Mouse (Mus musculus): ENCODE data around the gene Klk14. TPM values are rescaled to one million over a fixed set of nuclear protein-coding genes. Genes with fewer than 3 reads are reported as not detected.

Klk14 gene
- total RNA-seq (2023): not detected

DNA sequence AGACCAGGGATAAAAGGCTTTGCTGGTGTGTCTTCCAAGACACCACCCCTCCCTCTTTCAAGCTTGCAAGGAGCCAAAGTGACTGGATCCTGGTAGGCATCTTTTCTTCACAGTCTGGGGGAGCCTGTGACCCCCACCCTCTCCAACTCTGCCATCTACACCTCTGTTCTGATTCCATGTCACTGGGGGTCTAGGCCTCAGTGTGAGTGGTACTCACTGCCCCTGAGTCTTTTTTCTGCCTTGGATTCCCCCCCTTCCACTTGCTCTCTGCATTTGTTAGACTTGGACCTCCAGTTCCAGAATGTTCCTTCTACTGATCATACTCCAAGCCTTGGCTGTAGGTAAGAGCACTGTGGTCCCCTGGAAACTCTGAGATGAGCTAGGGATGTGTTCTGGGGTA, at the start of gene Klk14:
TSS of gene Klk14 (plus strand) at position 301 of the 400 bp plus-strand sequence.

GRCm38 (mm10) chr7:43660002-43660401, 30.2 kb upstream of the Klk14 start, which contains the start of gene Siglece:
Gene Siglece, minus strand, starts transcription at chr7:43660161.

GRCm38 (mm10) chr7:43671809-43672580, 18.2 kb upstream of the Klk14 start, which contains the start of gene Ctu1:
Gene Ctu1, plus strand, starts transcription at chr7:43672016.

GRCm38 (mm10) chr7:43712267-43712666, 22.0 kb downstream of the Klk14 start, which contains the start of gene Klk13:
Gene Klk13, plus strand, starts transcription at chr7:43712567.

Other genes starting within 250 kb of the Klk14 start
- gene Cldnd2, start 249.6 kb upstream of the Klk14 start, total RNA-seq (2023): not detected
- 10 to 100 TPM; 70.6 to 73.5 TPM for gene Etfb, start 246.3 kb upstream of the Klk14 start, total RNA-seq (2023)
- gene Gm45233, start 246.3 kb upstream of the Klk14 start, total RNA-seq (2023): not detected
- gene Vsig10l, start 227.3 kb upstream of the Klk14 start, total RNA-seq (2023): 1 to 10 TPM; 4.6 to 6.6 TPM
- gene Iglon5, start 200.3 kb upstream of the Klk14 start, total RNA-seq (2023): not detected
- gene 4931406B18Rik, start 184.5 kb upstream of the Klk14 start, total RNA-seq (2023): not detected
- gene Cd33, start 146.0 kb upstream of the Klk14 start, total RNA-seq (2023): 10 to 100 TPM; 61.6 to 75.0 TPM
- gene Zfp658, start 128.2 kb upstream of the Klk14 start, total RNA-seq (2023): 10 to 100 TPM; 10.2 to 11.0 TPM
- gene Zfp719, start 110.8 kb upstream of the Klk14 start, total RNA-seq (2023): 10 to 100 TPM; 10.5 to 10.7 TPM
- 1 to 10 TPM in 1 of 2 experiments, not detected in 1; 1.2 TPM for gene Zfp819, start 83.2 kb upstream of the Klk14 start, total RNA-seq (2023)
- not detected for gene Ceacam18, start 55.7 kb upstream of the Klk14 start, total RNA-seq (2023)
- 100 to 1,000 TPM; 128 to 137 TPM for gene Siglece, start 30.3 kb upstream of the Klk14 start, total RNA-seq (2023)
- gene Ctu1, start 18.4 kb upstream of the Klk14 start, total RNA-seq (2023): 1 to 10 TPM; 6.9 to 7.3 TPM
- gene Klk13, start 22.1 kb downstream of the Klk14 start, total RNA-seq (2023): not detected
- gene Klk12, start 78.5 kb downstream of the Klk14 start, total RNA-seq (2023): not detected
- not detected for gene Klk11, start 84.2 kb downstream of the Klk14 start, total RNA-seq (2023)
- gene Klk10, start 90.6 kb downstream of the Klk14 start, total RNA-seq (2023): not detected
- not detected for gene Klk9, start 101.5 kb downstream of the Klk14 start, total RNA-seq (2023)
- gene Klk8, start 107.2 kb downstream of the Klk14 start, total RNA-seq (2023): 1 to 10 TPM; 4.9 to 5.3 TPM
- not detected for gene Klk7, start 120.9 kb downstream of the Klk14 start, total RNA-seq (2023)
- not detected for gene Klk6, start 134.1 kb downstream of the Klk14 start, total RNA-seq (2023)
- not detected for gene Klk5, start 151.6 kb downstream of the Klk14 start, total RNA-seq (2023)
- gene Klk4, start 190.7 kb downstream of the Klk14 start, total RNA-seq (2023): not detected
- gene Klk15, start 243.3 kb downstream of the Klk14 start, total RNA-seq (2023): not detected

Data from monocyte, adult 59 days (primary cell).